Mouse (Mus musculus): ENCODE results near the gene Xrcc1.

The Xrcc1 gene

DNA sequence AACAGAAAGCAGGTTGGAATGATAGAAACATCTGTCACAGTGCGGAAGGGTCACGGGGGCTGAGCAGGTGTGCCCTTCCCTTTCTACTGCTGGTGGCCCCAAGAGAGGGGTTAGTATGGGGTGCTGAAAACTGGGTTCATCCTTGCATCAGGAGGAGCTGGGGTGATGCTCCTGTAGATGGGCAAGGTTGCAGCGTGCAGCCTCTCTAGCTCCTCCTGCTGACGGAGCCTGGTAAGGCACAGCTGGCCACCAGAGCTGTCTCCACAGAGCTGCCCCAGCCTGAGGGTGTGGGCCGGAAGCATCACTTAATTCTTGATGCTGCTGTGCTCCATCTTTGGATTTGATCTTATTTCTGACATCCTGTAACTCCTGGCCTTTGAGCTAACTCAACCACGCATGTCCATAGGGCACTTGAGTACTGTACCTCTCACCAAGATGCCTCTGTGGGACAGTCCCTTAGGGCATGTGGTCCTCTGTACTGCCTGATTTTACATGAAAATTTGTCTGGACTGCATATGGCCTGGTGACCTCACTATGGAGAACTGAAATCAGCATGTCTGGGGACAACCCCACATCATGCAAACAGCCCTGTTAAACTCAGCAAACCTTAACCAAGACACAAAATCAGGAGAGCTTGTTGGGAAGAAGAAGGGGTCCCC, 18.6 kb downstream of the Xrcc1 start:
- peak; percentile 87 for DNase-seq (ENCODE audit: low spot score)

DNA sequence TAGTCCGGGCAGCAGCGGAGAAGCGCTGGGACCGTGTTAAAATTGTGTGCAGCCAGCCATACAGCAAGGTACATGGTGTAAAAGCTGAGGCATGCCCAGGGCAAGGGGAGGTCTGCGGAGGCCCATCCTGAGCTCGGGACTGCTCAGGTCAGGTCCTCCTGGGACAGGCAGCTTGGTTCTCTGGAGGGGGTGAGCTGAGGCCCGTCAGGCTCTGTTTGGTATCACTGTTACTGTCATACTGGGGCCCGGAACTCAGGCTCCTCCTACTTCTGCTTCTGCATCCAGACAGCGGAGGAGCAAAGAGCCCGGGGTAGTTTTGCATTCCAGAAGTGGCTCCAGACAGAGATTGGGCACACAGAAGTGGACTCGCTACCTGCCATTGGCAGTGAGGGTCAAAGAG, 19.5 kb downstream of the Xrcc1 start:
- DNase-seq (ENCODE audit: low spot score): no peak

GRCm38 (mm10) chr7:24566206-24566605, 20.1 kb downstream of the Xrcc1 start:
- no peak for DNase-seq (ENCODE audit: low spot score)

GRCm38 (mm10) chr7:24568512-24568911, 22.4 kb downstream of the Xrcc1 start:
- DNase-seq (ENCODE audit: low spot score): no peak

DNA sequence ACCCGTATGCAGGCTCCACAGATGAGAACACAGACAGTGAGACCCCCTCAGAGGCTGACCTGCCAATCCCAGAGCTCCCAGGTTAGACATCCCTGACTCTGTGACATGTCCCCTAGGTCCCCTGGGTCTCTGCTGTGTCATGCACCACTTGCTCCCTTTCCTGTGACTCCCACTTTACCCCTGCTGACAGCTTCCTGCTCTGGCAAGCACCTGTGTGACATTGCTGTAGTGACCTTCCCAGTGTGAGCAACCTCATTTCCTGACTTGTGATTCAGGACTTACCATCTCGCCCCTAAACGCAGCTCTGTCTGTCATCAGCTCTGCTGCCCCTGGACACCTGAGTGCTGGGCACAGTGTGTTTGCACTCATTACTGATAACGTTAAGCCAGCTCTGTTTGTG, 25.0 kb downstream of the Xrcc1 start:
- DNase-seq (ENCODE audit: low spot score): no peak

GRCm38 (mm10) chr7:24572455-24572854, 26.4 kb downstream of the Xrcc1 start:
- DNase-seq (ENCODE audit: low spot score): no peak

GRCm38 (mm10) chr7:24574224-24574796, 28.2 kb downstream of the Xrcc1 start:
- DNase-seq (ENCODE audit: low spot score): no peak

DNA sequence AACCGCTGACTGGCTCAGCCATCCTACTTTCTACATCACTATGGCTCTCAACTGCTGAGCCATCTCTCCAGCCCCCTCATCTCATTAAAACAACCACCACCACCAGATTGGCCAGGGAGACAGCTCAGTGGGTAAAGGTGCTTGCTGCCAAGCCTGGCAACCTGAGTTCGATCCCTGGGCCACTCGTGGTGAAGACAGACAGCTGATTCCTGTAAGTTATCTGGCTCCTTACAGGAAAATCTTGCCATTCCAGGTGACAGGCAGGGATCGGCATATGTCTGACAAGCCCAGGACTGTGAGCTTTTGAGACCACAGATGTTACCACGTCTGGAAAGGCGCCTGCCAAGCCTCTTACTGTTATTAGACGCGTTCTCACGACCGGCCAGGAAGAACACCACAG, 31.7 kb downstream of the Xrcc1 start:
- no peak for DNase-seq (ENCODE audit: low spot score)

DNA sequence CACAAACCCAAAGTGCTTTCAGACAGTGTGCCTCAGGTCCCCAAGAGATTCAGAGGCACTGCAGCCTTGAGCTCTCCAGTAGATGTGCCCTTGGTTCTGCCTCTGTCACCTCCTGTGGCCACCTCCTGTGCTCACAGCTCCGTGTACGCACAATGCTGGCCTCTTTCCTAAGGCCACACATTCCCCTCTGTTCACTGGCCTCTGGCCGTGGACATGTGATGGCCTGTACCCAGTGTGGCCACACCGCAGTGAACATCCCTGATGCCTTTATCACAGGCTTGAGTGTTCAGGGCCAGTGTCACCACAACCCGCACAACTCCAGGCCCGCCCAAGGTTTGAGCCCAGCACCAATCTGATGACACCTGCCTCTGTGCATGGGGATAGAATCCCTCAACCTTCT, 38.8 kb downstream of the Xrcc1 start:
- DNase-seq (ENCODE audit: low spot score): no peak

DNA sequence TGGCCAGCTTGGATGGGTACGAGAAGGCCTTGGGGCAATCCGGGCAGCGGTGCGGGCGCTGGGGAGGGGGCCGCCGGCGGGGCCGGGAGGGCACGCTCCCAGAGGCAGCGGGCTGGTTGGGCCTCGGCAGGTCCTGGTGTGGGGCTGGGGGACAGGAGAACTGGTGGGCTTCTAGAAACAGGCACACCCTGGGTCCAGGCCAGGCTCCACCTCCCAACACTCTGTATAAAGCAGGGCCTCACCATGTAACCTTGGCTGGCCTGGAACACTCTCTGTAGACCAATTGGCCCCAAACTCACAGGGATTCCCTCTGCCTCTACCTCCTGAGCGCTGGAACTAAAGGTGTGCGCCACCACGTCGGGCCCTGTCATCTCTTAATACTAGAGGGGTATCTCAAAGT, 39.9 kb downstream of the Xrcc1 start:
- no peak for DNase-seq (ENCODE audit: low spot score)

- DNase-seq (ENCODE audit: low spot score): no peak
These were observed 40.7 kb downstream of the Xrcc1 start for GRCm38 (mm10) chr7:24586828-24587227.

- DNase-seq (ENCODE audit: low spot score): peak; percentile 81
These were observed 41.4 kb downstream of the Xrcc1 start, which contains the start of the genes Ethe1 and Zfp575 for GRCm38 (mm10) chr7:24587330-24588105. Gene Ethe1, plus strand, starts transcription at chr7:24587543. Gene Zfp575, minus strand, starts transcription at chr7:24587641.

- no peak for DNase-seq (ENCODE audit: low spot score)
These were observed 42.2 kb downstream of the Xrcc1 start for GRCm38 (mm10) chr7:24588336-24588735.

GRCm38 (mm10) chr7:24591735-24592134, 45.6 kb downstream of the Xrcc1 start:
- DNase-seq (ENCODE audit: low spot score): no peak

GRCm38 (mm10) chr7:24592163-24592562, 46.1 kb downstream of the Xrcc1 start:
- DNase-seq (ENCODE audit: low spot score): no peak

DNA sequence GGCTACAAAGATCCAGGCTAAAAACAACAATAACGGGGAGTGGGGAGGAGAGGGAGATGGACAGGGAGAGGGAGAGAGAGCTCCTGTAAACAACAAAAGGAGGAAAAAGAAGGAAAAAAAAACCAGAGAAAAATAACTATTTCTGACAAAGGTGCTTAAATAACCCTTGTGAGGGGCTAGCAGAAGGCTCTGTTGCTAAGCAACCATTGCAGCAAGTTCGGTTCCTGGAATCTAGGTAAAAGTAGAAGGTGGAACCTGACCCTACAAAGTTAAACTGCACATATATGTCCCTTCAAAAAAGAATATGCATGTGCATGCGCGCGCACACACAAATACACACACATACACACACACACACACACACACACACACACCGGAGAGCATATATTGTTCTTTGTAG, 46.7 kb downstream of the Xrcc1 start:
- no peak for DNase-seq (ENCODE audit: low spot score)

GRCm38 (mm10) chr7:24593621-24594308, 47.7 kb downstream of the Xrcc1 start:
- DNase-seq (ENCODE audit: low spot score): peak; percentile 71

DNA sequence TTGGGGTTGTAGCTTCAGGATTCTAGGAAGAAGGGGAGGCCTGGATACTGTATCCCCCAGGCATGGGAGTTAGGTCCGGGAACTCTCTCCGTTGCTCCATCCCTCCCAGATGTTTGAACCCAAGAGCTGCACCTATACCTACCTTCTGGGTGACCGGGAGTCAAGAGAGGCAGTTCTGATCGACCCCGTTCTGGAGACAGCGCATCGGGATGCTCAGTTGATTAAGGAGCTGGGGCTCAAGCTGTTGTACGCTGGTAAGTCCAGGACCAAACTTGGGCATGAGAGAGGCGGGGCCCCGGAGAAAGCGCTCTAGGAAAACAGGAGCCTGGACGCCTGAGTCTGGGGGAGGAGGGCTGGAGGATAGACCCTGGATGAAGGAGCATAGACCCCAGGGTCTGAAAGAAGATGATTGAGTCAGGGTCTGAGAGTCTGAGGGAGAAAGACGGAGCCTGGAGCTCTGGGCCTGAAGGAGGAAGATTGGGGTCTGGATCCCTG, 48.3 kb downstream of the Xrcc1 start:
- DNase-seq (ENCODE audit: low spot score): no peak

- no peak for DNase-seq (ENCODE audit: low spot score)
These were observed 49.4 kb downstream of the Xrcc1 start for GRCm38 (mm10) chr7:24595464-24595863.

DNA sequence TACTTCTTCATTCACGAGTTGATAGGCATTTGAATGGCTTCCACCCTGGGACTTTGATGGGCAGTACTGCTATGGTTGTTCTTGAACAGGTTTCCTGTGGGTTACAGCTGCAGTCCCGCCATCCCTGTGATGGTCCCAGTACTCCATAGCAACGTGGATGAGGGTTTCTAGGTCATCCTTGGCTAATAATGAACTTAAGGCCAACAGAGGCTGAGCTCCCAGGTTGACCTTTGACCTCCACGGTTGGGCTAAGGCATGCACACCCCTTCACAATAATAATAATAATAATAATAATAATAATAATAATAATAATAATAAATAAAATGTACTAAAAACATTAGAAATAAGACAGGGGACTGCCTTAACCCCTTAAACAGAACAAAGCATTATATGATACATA, 52.0 kb downstream of the Xrcc1 start:
- DNase-seq (ENCODE audit: low spot score): no peak

- no peak for DNase-seq (ENCODE audit: low spot score)
These were observed 53.4 kb downstream of the Xrcc1 start for GRCm38 (mm10) chr7:24599211-24600067.

All from testis, postnatal 10 days (tissue).